Mouse (Mus musculus) adrenal gland, adult 2 months (tissue): Measurements from ENCODE around the gene Hbb-bh2. TPM values are rescaled to one million over a fixed set of nuclear protein-coding genes. Genes with fewer than 3 reads are reported as not detected.
"Not testable (repeated sequence)": the region's sequence is repeated elsewhere in the genome, so short reads cannot be mapped to it uniquely, and the experiment has no call there.

Experiments
- DNase-seq: peaks from one replicate; pipeline ENCODE4 v3.0.0; 2021
- long read RNA-seq: library from polyadenylated mRNA; stranded (forward); transcript quantifications from one replicate; pipeline ENCODE4 v2.0.0, GENCODE M21; 2021
- polyA plus RNA-seq: library from polyadenylated mRNA; depleted of rRNA; stranded (reverse); fragments of >200 nt; gene quantifications from 2 replicates; pipeline ENCODE4 v1.2.3, GENCODE M21; 2012; rRNA removed
- total RNA-seq, 2 experiments: library from RNA; stranded (reverse); gene quantifications; 2 replicates each; pipeline ENCODE4 v1.2.3; 2021

Gene Hbb-bh2
- total RNA-seq (not detected), polyA plus RNA-seq (not detected in 2 replicates)
- long read RNA-seq, result 0 reads

DNA sequence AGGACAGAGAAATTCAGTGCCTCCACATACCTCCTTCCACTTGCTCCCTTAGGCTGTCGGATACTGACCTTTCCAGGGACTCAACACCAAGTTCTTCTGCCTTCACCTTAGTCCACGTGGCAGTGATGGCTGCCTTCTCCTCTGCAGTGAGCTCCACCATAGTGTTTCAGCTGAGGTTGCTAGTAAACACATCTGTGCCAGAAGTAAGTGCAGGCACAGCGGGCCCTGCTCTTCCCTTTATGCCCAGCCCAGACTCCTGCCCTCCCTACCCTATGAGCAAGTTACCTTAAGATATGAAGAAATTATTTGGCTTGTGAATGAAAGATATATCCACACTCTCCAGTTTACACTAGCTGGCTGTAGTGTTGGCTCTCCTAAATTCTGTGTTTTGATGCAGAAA is at the start of gene Hbb-bh2:
Gene Hbb-bh2 (minus strand): TSS at position 253 of the 400 bp plus-strand sequence.
- DNase-seq, result no peak

GRCm38 (mm10) chr7:103886152-103886551 is 45.8 kb upstream of the Hbb-bh2 start, which contains the start of gene Olfr66:
Gene Olfr66, minus strand, starts transcription at chr7:103886252.
- no peak for DNase-seq

- DNase-seq, result no peak
Observed at GRCm38 (mm10) chr7:103877093-103877492, 36.8 kb upstream of the Hbb-bh2 start.

GRCm38 (mm10) chr7:103874451-103874850 is 34.1 kb upstream of the Hbb-bh2 start:
- no peak for DNase-seq

GRCm38 (mm10) chr7:103873064-103873463 is 32.7 kb upstream of the Hbb-bh2 start:
- no peak for DNase-seq

- no peak for DNase-seq
Observed at GRCm38 (mm10) chr7:103870667-103871066, 30.3 kb upstream of the Hbb-bh2 start.

GRCm38 (mm10) chr7:103865716-103866115 is 25.4 kb upstream of the Hbb-bh2 start:
- no peak for DNase-seq

GRCm38 (mm10) chr7:103861531-103861930 is 21.2 kb upstream of the Hbb-bh2 start:
- no peak for DNase-seq

GRCm38 (mm10) chr7:103860855-103861254 is 20.5 kb upstream of the Hbb-bh2 start:
- peak; percentile 76 for DNase-seq

DNA sequence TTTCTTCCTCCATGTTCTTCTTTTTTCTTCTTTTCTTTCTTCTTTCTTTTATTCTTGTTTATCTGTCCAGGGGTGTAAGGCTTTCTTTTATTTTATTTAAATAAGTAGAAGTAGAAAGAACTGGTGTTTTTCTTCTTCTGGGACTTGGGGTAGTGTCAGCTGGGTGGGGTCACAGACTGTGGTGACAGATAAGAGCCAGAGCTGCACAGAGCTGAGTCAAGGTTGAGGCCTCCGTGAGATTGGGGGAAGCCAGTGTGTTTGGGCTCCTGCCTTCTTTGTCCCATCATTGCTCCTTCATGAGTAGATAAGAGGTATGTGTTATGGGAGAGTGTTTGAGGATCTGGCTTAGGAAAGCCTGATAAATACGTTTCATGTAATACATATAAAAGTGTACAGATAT is 18.8 kb upstream of the Hbb-bh2 start:
- DNase-seq, result no peak

GRCm38 (mm10) chr7:103854669-103855068 is 14.3 kb upstream of the Hbb-bh2 start:
- DNase-seq, result no peak

DNA sequence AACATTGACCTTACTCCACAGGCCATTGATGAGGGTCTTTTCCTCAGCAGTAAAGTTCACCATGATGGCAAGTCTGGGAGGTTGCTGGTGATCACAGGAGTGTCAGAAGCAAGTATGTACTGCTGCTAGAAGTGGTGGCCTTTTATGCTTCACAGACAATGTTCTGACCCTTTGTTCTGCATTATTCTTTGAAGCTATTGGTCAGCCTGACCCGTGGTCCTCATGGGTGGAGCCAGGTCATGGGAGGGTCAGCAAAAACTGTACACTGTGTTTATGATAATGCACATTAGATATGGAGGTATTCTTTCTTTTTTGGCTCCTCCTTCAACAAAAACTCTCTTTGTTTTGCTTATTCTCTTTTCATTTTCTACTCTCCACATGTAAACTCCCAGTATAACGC is 12.8 kb upstream of the Hbb-bh2 start, which contains the start of gene Hbb-y:
Gene Hbb-y (minus strand): TSS at position 127 of the 400 bp plus-strand sequence.
- DNase-seq, result no peak

DNA sequence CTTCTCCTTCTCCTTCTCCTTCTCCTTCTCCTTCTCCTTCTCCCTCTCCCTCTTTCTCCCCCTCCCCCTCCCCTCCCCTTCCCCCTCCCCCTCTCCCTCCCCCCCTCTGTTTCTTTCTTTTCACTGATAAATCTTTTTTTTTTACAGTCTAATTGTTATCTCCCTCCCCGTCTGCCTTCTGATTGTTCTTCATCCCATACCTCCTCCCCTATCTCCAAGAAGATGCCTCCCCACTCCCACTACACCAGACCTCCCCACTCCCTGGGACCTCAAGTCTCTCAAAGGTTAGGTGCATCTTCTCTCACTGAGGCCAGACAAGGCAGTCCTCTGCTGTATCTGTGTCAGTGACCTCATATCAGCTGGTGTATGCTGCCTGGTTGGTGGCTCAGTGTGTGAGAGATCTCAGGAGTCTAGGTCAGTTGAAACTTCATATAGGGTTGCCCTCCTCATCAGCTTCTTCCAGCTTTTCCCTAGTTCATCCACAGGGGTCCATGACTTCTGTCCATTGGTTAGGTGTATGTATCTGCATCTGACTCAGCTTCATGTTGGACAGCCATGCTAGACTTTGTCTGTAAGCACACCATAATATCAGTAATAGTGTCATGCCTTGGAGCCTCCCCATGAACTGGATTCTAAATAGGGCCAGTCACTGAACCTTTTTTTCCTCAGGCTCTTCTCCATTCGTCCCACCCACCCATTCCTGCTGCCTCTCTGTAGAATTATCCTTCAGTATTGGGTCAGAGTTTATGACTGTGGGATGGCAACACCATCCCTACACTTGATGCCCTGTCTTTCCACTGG is 4.4 kb upstream of the Hbb-bh2 start:
- DNase-seq, result no peak

- DNase-seq, result no peak
Observed at GRCm38 (mm10) chr7:103843034-103843433, 2.7 kb upstream of the Hbb-bh2 start, which contains the start of gene Hbb-bh1. Gene Hbb-bh1, minus strand, starts transcription at chr7:103843164.

DNA sequence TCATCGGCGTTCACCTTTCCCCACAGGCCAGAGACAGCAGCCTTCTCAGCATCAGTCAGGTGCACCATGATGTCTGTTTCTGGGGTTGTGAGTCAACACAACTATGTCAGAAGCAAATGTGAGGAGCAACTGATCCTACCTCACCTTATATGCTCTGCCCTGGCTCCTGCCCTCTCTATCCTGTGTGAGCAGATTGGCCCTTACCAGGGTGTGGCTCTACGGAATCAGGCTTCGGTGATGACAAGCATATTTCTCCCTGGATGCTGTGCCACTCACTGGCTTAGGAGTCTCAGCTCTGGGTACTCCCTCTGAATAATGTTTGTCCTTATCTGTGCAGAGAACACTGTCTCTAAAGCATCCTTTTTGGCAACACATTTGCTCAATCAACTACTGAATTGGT is 12.5 kb downstream of the Hbb-bh2 start, which contains the start of gene Hbb-bs:
Gene Hbb-bs (minus strand): TSS at position 289 of the 400 bp plus-strand sequence.
- no peak for DNase-seq

DNA sequence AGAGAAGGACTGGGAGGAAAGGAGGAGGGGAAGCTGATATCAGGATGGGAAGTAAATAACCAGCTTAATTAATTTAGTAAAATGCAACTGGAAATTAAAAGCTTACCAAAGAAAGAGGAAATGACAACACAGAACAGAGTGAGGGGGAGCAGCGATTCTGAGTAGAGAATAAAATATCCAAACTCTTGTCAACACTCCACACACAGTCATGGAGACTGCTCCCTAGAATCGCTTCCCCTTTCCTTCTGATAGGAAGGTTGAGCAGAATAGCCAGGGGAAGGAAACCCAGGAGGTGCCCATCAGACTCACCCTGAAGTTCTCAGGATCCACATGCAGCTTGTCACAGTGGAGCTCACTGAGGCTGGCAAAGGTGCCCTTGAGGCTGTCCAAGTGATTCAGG is 13.2 kb downstream of the Hbb-bh2 start:
- not testable (repeated sequence) for DNase-seq

- no peak for DNase-seq
Observed at GRCm38 (mm10) chr7:103826255-103826887, 13.9 kb downstream of the Hbb-bh2 start.

- no peak for DNase-seq
Observed at GRCm38 (mm10) chr7:103825536-103826254, 14.6 kb downstream of the Hbb-bh2 start.

- no peak for DNase-seq
Observed at GRCm38 (mm10) chr7:103824597-103824996, 15.7 kb downstream of the Hbb-bh2 start.

GRCm38 (mm10) chr7:103815085-103815484 is 25.2 kb downstream of the Hbb-bh2 start:
- DNase-seq, result not testable (repeated sequence)

DNA sequence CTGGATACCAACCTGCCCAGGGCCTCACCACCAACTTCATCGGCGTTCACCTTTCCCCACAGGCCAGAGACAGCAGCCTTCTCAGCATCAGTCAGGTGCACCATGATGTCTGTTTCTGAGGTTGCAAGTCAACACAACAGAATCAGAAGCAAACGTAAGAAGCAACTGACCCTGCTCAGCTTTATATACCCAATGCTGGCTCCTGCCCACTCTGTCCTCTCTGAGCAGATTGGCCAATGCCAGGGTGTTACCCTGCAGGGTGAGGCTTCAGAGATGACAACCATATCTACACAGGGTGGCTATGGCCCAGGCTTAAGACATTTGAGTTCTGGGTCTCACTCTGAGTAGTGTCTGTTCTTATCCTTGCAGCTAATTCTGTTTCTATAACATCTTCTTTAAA is 26.6 kb downstream of the Hbb-bh2 start, which contains the start of gene Hbb-bt:
Gene Hbb-bt (minus strand): TSS at position 231 of the 400 bp plus-strand sequence.
- DNase-seq, result no peak

DNA sequence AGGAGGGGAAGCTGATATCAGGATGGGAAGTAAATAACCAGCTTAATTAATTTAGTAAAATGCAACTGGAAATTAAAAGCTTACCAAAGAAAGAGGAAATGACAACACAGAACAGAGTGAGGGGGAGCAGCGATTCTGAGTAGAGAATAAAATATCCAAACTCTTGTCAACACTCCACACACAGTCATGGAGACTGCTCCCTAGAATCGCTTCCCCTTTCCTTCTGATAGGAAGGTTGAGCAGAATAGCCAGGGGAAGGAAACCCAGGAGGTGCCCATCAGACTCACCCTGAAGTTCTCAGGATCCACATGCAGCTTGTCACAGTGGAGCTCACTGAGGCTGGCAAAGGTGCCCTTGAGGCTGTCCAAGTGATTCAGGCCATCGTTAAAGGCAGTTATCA is 27.2 kb downstream of the Hbb-bh2 start:
- DNase-seq, result not testable (repeated sequence)
